Mouse (Mus musculus) heart, embryonic 15.5 days (tissue): ENCODE measurements around the gene Ccnf. TPM values are rescaled to one million over a fixed set of nuclear protein-coding genes. Genes with fewer than 3 reads are reported as not detected.
A peak's percentile ranks its signal among the peaks of the same experiment; 100 is the strongest.

Experiments
- ATAC-seq: fragments of 200-750 bp; cut with Nextera tagmentation; replicated peaks from 2 replicates; pipeline ENCODE4 v1.8.0; 2017; ENCODE audit warnings: low read depth, moderate TSS enrichment; ENCODE audit not compliant: insufficient number of reproducible peaks, insufficient read depth, low FRiP score
- H3K27ac ChIP-seq: fragments of 300-500 bp; sonication (generic); 2 replicates; pipeline ENCODE4 v1.5.1; 2015; ENCODE audit warnings: mild to moderate bottlenecking, inconsistent platforms
- H3K27me3 ChIP-seq: fragments of 300-500 bp; sonication (generic); 2 replicates; pipeline ENCODE4 v1.6.1; 2015; ENCODE audit warnings: inconsistent platforms
- H3K36me3 ChIP-seq: fragments of 300-500 bp; sonication (generic); 2 replicates; pipeline ENCODE4 v1.6.1; 2015; ENCODE audit warnings: mild to moderate bottlenecking, inconsistent platforms
- H3K4me1 ChIP-seq: fragments of 300-500 bp; sonication (generic); replicated peaks from 2 replicates; pipeline ENCODE4 v1.6.1; 2015; ENCODE audit warnings: inconsistent platforms
- H3K4me2 ChIP-seq: fragments of 300-500 bp; sonication (generic); 2 replicates; pipeline ENCODE4 v1.6.1; 2015; ENCODE audit warnings: inconsistent platforms, mild to moderate bottlenecking, moderate library complexity
- H3K4me3 ChIP-seq: fragments of 300-500 bp; sonication (generic); 2 replicates; pipeline ENCODE4 v1.5.1; 2015; ENCODE audit warnings: mild to moderate bottlenecking, inconsistent platforms
- H3K9ac ChIP-seq: fragments of 300-500 bp; sonication (generic); 2 replicates; pipeline ENCODE4 v1.6.1; 2015; ENCODE audit warnings: mild to moderate bottlenecking, inconsistent platforms
- H3K9me3 ChIP-seq: fragments of 300-500 bp; sonication (generic); replicated peaks from 2 replicates; pipeline ENCODE4 v1.6.1; 2016; ENCODE audit warnings: inconsistent platforms
- WGBS: fragments of 180-500 bp; shearing (Covaris S2); methylation state at CpG from one replicate; pipeline ENCODE4 v1.1.7; 2015; ENCODE audit warnings: mixed read lengths; 5-methylcytosine and 5-hydroxymethylcytosine counted together
- polyA plus RNA-seq: library from polyadenylated mRNA; unstranded; fragments of >200 nt; fragmentation: Nextera tagmentation; extraction: Ambion mirVana; gene quantifications from 2 replicates; pipeline ENCODE4 v1.2.1, GENCODE M21; 2015

Gene Ccnf
- polyA plus RNA-seq, 1 experiment from 2014 or later, result 29.2 TPM

DNA sequence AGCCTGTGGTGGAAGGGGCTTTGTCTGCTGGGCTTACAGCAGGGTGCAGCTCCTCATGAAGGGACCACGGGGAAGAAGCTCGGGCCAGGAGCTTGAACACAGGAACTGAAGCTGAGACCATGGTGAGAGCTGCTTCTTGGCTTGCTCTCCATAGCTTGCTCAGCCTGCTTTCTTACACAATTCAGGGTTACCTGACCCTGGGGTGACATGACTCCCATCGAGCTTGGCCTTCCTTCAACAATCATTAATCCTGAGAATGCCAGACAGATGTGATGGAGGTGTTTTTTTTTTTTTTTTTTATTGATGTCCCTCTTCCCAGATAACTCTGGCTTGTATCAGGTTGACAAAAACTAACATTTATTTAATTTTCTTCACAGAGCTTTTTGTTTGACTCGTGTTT is 7.7 kb upstream of the Ccnf start:
- Histone ChIP-seq H3K27me3 (no peaks in the 10 kb centered on the region), H3K4me3 (no peak overlapping the region), H3K27ac (no peak overlapping the region), H3K4me1 (no peaks in the 10 kb centered on the region), H3K9ac (no peak overlapping the region), H3K9me3 (no peaks in the 10 kb centered on the region), H3K36me3 (no peaks in the 10 kb centered on the region), H3K4me2 (no peak overlapping the region)
- 62% methylated on average over 4 of the region's 4 CpGs for WGBS
- ATAC-seq, result no peak

DNA sequence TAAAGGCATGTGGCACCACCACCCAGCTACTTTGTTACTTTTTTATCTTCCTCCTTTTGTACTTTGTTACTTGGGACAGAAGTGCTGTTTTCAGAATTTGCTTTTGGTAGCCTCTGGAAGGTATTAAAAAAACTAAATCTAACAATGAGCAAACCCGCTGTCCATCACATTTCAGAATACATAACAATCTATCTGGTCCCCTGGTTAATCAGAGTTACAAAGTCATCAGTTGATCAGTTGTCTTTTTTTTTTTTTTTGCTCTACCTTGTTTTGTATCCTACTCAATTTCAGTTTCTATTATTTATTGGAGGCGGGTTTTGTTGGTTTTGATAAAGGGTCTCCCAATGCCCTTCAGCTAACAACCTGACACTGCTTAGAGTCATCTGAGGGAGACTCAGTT is 1.0 kb upstream of the Ccnf start:
- H3K36me3 ChIP-seq, result peaks cover 16% of the 10 kb centered on the region
- H3K4me2 ChIP-seq, result no peak overlapping the region
- no peak overlapping the region for H3K9ac ChIP-seq
- no peak for ATAC-seq
- no peaks in the 10 kb centered on the region for H3K9me3 ChIP-seq
- H3K27me3 ChIP-seq, result no peaks in the 10 kb centered on the region
- no peak overlapping the region for H3K27ac ChIP-seq
- 92% methylated on average over 2 of the region's 2 CpGs for WGBS
- peaks cover 13% of the 10 kb centered on the region for H3K4me1 ChIP-seq
- H3K4me3 ChIP-seq, result 0 out of 2 replicates have a peak overlapping the region, but pooled peaks have one; percentile 90

DNA sequence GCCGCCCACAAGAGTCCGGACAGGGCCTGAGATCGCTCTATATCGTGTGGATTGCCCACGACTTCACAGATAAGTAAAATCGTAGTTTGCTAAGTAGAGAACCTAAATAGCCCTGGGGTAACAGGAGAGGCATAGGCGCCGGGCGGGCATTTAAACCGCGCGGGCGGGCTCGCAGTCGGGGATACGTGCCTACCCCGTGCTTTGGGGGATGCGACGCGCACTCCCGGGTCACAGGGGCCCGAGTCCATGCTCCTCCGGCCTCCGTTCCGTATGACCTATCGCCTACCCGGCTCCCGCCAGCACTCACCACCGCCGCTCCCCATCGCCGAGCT is 330 bp downstream of the Ccnf start:
- H3K36me3 ChIP-seq, result peaks cover 26% of the 10 kb centered on the region
- H3K9ac ChIP-seq, result peak overlapping the region; percentile 86
- no peaks in the 10 kb centered on the region for H3K27me3 ChIP-seq
- ATAC-seq, result no peak
- peak overlapping the region; percentile 90 for H3K4me3 ChIP-seq
- peak overlapping the region; percentile 70 for H3K27ac ChIP-seq
- WGBS, result under 1% methylated on average over 32 of the region's 32 CpGs
- H3K9me3 ChIP-seq, result no peaks in the 10 kb centered on the region
- H3K4me2 ChIP-seq, result peak overlapping the region; percentile 76
- H3K4me1 ChIP-seq, result peaks cover 13% of the 10 kb centered on the region

DNA sequence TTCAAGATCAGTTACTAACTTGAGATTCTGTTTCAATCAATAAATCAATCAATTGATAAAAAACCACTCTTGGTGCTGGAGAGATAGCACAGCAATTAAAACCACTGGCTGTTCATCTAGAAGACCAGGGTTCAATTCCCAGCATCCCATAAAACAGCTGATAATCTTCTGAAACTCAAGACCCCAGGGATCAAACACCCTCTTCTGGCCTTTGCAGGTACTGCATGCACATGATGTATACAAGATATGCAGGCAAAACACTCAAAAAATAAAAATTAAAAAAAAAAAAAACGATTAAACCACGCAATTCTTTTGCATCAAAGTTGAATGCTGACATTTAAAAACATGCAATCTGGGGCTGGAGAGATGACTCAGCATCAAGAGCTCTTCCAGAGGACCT is 2.6 kb downstream of the Ccnf start:
- Histone ChIP-seq H3K27ac (no peak overlapping the region), H3K4me3 (no peak overlapping the region), H3K9me3 (no peaks in the 10 kb centered on the region), H3K4me1 (peaks cover 13% of the 10 kb centered on the region), H3K36me3 (peaks cover 44% of the 10 kb centered on the region), H3K9ac (no peak overlapping the region), H3K27me3 (no peaks in the 10 kb centered on the region), H3K4me2 (no peak overlapping the region)
- WGBS, result 98% methylated on average over 2 of the region's 2 CpGs
- no peak for ATAC-seq

DNA sequence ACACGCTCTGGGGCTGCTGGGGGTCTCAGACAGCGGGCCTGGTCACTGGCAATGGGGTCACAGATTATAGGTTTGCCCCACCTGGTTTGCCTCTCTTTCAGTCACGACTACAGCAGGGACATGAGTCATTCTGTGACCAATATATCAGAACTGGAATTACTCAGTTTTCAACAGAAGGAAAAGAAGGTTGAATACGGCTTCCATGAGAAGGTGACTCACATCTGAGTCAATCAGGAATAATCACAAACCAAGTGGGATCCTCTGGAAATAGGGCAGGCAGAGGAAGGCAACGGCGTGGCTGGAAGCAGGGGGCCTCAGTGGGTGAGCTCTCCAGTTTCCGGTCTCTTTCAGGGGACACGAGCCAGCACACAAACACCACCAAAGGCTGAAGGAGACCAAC is 7.2 kb downstream of the Ccnf start:
- H3K4me2 ChIP-seq, result no peak overlapping the region
- H3K27ac ChIP-seq, result no peak overlapping the region
- no peaks in the 10 kb centered on the region for H3K9me3 ChIP-seq
- no peaks in the 10 kb centered on the region for H3K4me1 ChIP-seq
- H3K9ac ChIP-seq, result no peak overlapping the region
- H3K27me3 ChIP-seq, result no peaks in the 10 kb centered on the region
- no peak overlapping the region for H3K4me3 ChIP-seq
- peaks cover 86% of the 10 kb centered on the region for H3K36me3 ChIP-seq
- ATAC-seq, result no peak
- WGBS, result 96% methylated on average over 8 of the region's 8 CpGs

DNA sequence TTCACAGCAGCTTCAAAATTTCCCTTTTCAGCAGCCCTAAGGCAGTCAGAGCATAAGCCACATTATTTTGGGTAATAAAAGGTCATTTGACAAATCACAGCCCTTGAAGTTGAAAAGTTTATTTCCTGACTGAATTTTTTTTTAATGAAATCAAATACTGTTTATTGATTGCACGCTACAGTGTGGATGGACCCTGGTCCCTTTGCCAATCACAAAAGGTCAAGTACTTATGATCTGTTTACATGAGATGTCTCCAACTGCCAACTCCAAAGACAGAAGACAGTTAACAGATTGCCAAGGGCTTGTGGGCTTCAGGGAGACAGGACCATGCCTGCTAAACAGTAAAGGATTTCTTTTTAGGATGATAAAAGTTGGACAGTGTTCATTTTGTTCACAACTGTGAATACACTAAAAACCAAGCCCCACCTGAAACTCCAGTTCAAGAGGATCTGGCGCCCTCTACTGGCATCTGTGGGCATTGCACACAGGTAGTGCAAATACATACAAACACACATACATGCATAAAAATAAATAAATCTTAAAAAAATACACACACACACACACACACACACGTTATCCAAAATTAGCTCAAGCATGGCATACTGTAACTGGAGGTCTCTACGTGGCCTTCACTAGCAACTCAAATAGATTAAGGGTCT is 7.8 kb downstream of the Ccnf start:
- Histone ChIP-seq H3K9ac (no peak overlapping the region), H3K27ac (no peak overlapping the region), H3K4me3 (no peak overlapping the region), H3K27me3 (no peaks in the 10 kb centered on the region), H3K4me2 (no peak overlapping the region), H3K9me3 (no peaks in the 10 kb centered on the region), H3K36me3 (peaks cover 86% of the 10 kb centered on the region), H3K4me1 (peaks cover under 1% of the 10 kb centered on the region)
- no peak for ATAC-seq
- 83% methylated on average over 4 of the region's 4 CpGs for WGBS

DNA sequence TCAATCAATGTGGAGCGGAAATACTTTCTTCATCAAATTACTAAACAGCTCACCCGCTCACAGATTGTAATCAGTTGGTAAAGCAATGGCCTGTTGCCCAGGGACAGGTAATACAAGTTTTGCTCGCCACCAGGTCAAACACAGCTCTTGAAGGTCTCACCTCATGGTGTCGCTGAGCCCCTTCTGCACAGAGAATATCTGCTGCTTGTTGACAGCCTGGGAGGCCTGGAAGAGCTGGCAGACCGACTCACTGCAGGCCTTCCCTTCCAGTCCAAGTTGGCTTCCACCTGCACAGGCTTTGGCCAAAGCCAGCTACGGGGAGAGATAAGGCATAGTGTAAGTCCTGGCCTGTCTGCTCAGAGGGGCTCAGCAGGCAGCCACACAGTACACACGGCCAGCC is 14.4 kb downstream of the Ccnf start:
- Histone ChIP-seq H3K4me1 (peaks cover 2% of the 10 kb centered on the region), H3K9ac (no peak overlapping the region), H3K4me2 (no peak overlapping the region), H3K4me3 (no peak overlapping the region), H3K27ac (no peak overlapping the region), H3K9me3 (no peaks in the 10 kb centered on the region), H3K36me3 (peaks cover 94% of the 10 kb centered on the region), H3K27me3 (no peaks in the 10 kb centered on the region)
- 80% methylated on average over 7 of the region's 7 CpGs for WGBS
- ATAC-seq, result 0 out of 2 replicates have a peak, but pooled peaks have one; percentile 60

DNA sequence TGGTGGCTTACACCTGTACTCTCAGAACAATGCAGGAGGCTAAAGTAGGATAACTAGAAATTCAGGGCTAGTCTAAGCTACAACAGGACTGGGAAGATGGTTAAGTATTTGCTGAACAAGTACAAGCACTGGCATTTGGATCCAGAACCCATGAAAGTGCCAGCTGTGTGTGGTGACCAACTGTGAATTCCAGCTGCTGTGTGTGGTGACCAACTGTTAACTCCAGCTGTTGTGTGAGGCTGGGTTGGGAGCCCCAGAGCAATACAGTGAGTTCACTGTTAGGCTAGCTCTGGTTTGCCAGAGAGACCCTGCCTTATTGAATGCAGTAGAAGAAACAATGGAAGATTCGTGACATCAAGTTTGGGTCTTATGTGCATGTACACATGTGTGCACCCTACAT is 14.8 kb downstream of the Ccnf start:
- Histone ChIP-seq H3K4me1 (peaks cover 2% of the 10 kb centered on the region), H3K9me3 (no peaks in the 10 kb centered on the region), H3K4me2 (no peak overlapping the region), H3K4me3 (no peak overlapping the region), H3K27me3 (no peaks in the 10 kb centered on the region), H3K9ac (no peak overlapping the region), H3K36me3 (peaks cover 90% of the 10 kb centered on the region), H3K27ac (no peak overlapping the region)
- 90% methylated on average over 1 of the region's 1 CpGs for WGBS
- ATAC-seq, result no peak

DNA sequence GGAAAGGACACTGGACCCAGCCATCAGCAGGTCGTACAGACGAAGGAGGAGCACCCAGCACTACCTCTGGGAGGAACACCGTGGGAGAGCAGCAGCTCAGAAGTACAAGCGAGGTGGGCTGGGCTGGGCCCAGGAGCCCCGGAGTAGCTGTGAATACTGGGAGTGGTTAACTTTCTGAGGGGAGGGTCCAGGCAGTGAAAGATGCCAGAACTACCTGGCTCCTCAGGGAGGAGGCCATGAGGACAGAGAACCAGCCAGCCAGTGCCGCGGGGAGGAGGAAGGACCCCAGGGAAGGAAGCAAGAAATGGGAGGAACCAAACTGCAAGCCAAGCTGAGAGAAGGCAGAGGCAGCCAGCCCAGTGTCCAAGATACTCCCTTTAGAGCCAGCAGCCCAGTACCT is 23.3 kb downstream of the Ccnf start:
- H3K27me3 ChIP-seq, result no peaks in the 10 kb centered on the region
- WGBS, result 81% methylated on average over 7 of the region's 7 CpGs
- ATAC-seq, result no peak
- no peak overlapping the region for H3K4me3 ChIP-seq
- no peaks in the 10 kb centered on the region for H3K4me1 ChIP-seq
- peaks cover 81% of the 10 kb centered on the region for H3K36me3 ChIP-seq
- H3K9me3 ChIP-seq, result no peaks in the 10 kb centered on the region
- H3K4me2 ChIP-seq, result no peak overlapping the region
- H3K27ac ChIP-seq, result no peak overlapping the region
- H3K9ac ChIP-seq, result no peak overlapping the region

DNA sequence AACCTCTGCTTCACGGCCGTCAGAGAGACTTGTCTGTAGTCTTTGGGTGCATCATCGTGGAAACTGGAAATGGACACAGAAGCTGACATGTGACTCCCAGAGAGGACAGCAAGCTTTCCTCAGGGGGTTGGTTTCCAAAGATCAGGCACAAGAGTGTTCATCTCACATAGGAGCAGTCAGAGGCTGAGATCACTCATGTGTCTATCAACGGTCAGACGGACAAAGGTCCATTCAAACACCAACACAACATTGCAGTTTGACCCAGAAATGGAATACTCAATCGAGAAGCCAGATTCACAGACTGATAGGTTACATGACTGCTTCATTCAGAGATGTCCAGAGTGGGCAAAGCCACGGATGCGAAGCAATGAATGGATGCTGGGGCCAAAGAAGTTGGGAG is 24.6 kb downstream of the Ccnf start:
- no peaks in the 10 kb centered on the region for H3K9me3 ChIP-seq
- no peak overlapping the region for H3K4me3 ChIP-seq
- no peak for ATAC-seq
- 92% methylated on average over 8 of the region's 8 CpGs for WGBS
- no peaks in the 10 kb centered on the region for H3K27me3 ChIP-seq
- no peak overlapping the region for H3K27ac ChIP-seq
- peaks cover 81% of the 10 kb centered on the region for H3K36me3 ChIP-seq
- no peak overlapping the region for H3K9ac ChIP-seq
- H3K4me1 ChIP-seq, result no peaks in the 10 kb centered on the region
- no peak overlapping the region for H3K4me2 ChIP-seq

DNA sequence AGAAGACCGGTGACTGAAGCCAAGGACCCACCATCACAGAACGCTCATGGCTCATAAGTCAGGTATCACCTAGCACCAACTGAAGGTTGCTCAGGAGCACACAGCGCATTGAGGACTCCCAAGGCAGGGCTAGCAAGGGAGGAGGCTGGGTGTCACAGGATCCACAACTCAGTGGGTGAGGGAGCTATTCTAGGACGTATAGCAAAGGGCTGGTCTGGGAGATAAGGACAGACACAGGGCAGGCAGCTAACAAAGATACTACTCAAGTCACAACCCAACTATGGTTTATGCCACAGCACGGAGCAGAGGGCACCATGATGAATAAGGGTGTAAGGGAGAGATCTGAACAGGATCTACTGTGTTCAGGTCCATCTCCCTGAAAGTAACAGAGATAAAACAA is 25.4 kb downstream of the Ccnf start:
- H3K27me3 ChIP-seq, result no peaks in the 10 kb centered on the region
- no peak overlapping the region for H3K4me2 ChIP-seq
- H3K27ac ChIP-seq, result no peak overlapping the region
- peaks cover 4% of the 10 kb centered on the region for H3K4me1 ChIP-seq
- H3K9ac ChIP-seq, result no peak overlapping the region
- 85% methylated on average over 5 of the region's 5 CpGs for WGBS
- no peaks in the 10 kb centered on the region for H3K9me3 ChIP-seq
- no peak overlapping the region for H3K4me3 ChIP-seq
- ATAC-seq, result no peak
- H3K36me3 ChIP-seq, result peaks cover 75% of the 10 kb centered on the region

DNA sequence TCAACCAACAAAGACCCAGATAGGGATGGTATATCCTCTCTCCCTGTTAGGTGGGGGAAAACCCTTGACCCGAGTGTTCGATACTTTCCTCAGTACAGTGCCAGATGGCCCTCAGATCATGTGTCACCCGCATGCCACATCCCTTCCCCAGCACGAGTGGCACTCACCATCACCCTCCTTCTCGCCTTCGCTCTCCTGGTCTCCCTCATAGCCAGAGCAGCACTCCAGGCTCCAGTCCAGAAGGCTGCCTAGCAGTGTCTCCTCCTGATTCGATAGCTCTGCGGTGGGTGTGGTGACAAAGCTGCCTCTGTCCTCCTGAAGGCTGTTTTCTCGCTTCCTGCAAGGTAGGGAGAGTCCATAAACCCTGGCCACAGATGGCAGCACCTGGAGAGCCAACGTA is 26.5 kb downstream of the Ccnf start:
- Histone ChIP-seq H3K4me1 (peaks cover 10% of the 10 kb centered on the region), H3K9me3 (no peaks in the 10 kb centered on the region), H3K9ac (no peak overlapping the region), H3K36me3 (peaks cover 64% of the 10 kb centered on the region), H3K27ac (no peak overlapping the region), H3K27me3 (no peaks in the 10 kb centered on the region), H3K4me3 (no peak overlapping the region), H3K4me2 (no peak overlapping the region)
- WGBS, result 86% methylated on average over 10 of the region's 10 CpGs
- no peak for ATAC-seq
